Mouse (Mus musculus) CH12.LX (cell line): ENCODE results near the gene Gprc6a. TPM values are rescaled to one million over a fixed set of nuclear protein-coding genes. Genes with fewer than 3 reads are reported as not detected.

ENCODE experiments used
- DNase-seq: peaks from one replicate; pipeline ENCODE4 v3.0.0-alpha.2; 2013; ENCODE audit errors: extremely low read depth
- H3K27ac ChIP-seq: 2 replicates; pipeline ENCODE4 v1.5.1; 2012; ENCODE audit warnings: low read depth, mild to moderate bottlenecking, control low read depth, moderate library complexity; ENCODE audit not compliant: insufficient read depth
- H3K27me3 ChIP-seq: replicated peaks from 2 replicates; pipeline ENCODE3; 2012; ENCODE audit warnings: inconsistent platforms
- H3K36me3 ChIP-seq, 2 experiments: replicated peaks in 1 of 2; 2 replicates each; pipeline versions ENCODE3 to v1.6.1; 2012; ENCODE audit warnings: inconsistent platforms in 1 of 2, low read length in 1 of 2, mild to moderate bottlenecking in 1 of 2, mixed read lengths in 1 of 2, moderate library complexity in 1 of 2; ENCODE audit not compliant: control insufficient read depth in 1 of 2, insufficient read depth in 1 of 2
- H3K4me1 ChIP-seq, 2 experiments: 2 replicates each; pipeline ENCODE4 v1.6.1; 2012; ENCODE audit warnings: inconsistent platforms in 1 of 2, moderate library complexity in 1 of 2; ENCODE audit not compliant: insufficient read depth in 2 of 2, control insufficient read depth in 1 of 2
- H3K4me2 ChIP-seq: 2 replicates; pipeline ENCODE4 v1.6.1; 2012; ENCODE audit warnings: low read depth, mild to moderate bottlenecking, control low read depth; ENCODE audit not compliant: poor library complexity, insufficient read depth, severe bottlenecking
- H3K4me3 ChIP-seq, 3 experiments: fragments of 150-350 bp in 1 of 3; sonication (generic) in 1 of 3; replicated peaks in 1 of 3; 2 replicates each; pipeline versions ENCODE3 to v1.5.1; 2011 to 2012; ENCODE audit warnings: low read depth in 2 of 3, low read length in 2 of 3, mild to moderate bottlenecking in 2 of 3, moderate library complexity in 2 of 3, control low read depth in 1 of 3, improper control_type of control experiment in 1 of 3, inconsistent platforms in 1 of 3, mixed read lengths in 1 of 3; ENCODE audit not compliant: poor library complexity in 1 of 3
- H3K79me2 ChIP-seq: replicated peaks from 2 replicates; pipeline ENCODE4 v1.6.1; 2012; ENCODE audit warnings: mild to moderate bottlenecking, moderate library complexity; ENCODE audit not compliant: control insufficient read depth, poor library complexity, insufficient read depth, severe bottlenecking; ENCODE audit errors: extremely low read depth
- H3K9ac ChIP-seq: 2 replicates; pipeline ENCODE4 v1.6.1; 2012; ENCODE audit warnings: low read depth, mild to moderate bottlenecking, control low read depth, moderate library complexity; ENCODE audit not compliant: insufficient read depth
- H3K9me3 ChIP-seq: replicated peaks from 2 replicates; pipeline ENCODE3; 2012; ENCODE audit warnings: low read length, inconsistent platforms, mixed read lengths
- CHD1 ChIP-seq: IDR thresholded peaks from 2 replicates; pipeline ENCODE4 v1.6.1; 2012; ENCODE audit warnings: low read depth, low read length, improper control_type of control experiment, inconsistent platforms
- E2F4 ChIP-seq: IDR thresholded peaks from 2 replicates; pipeline ENCODE4 v1.6.1; 2011; ENCODE audit warnings: low read depth, low read length, improper control_type of control experiment; ENCODE audit not compliant: insufficient replicate concordance
- ELF1 ChIP-seq: IDR thresholded peaks from 2 replicates; pipeline ENCODE4 v1.6.1; 2014; ENCODE audit warnings: low read depth, mild to moderate bottlenecking, inconsistent platforms, low read length, improper control_type of control experiment
- EP300 ChIP-seq: IDR thresholded peaks from 2 replicates; pipeline ENCODE4 v1.6.1; 2011; ENCODE audit warnings: low read length, improper control_type of control experiment
- GABPA ChIP-seq: IDR thresholded peaks from 2 replicates; pipeline ENCODE4 v1.6.1; 2012; ENCODE audit warnings: low read depth, low read length, improper control_type of control experiment, inconsistent platforms; ENCODE audit not compliant: insufficient replicate concordance
- IRF4 ChIP-seq: IDR thresholded peaks from 2 replicates; pipeline ENCODE4 v1.6.1; 2014; ENCODE audit warnings: low read depth, mild to moderate bottlenecking, inconsistent platforms, low read length, improper control_type of control experiment
- MEF2A ChIP-seq: IDR thresholded peaks from 2 replicates; pipeline ENCODE4 v1.6.1; 2014; ENCODE audit warnings: low read depth, mild to moderate bottlenecking, inconsistent platforms, low read length, improper control_type of control experiment, borderline replicate concordance
- MXI1 ChIP-seq: IDR thresholded peaks from 2 replicates; pipeline ENCODE4 v1.6.1; 2011; ENCODE audit warnings: mild to moderate bottlenecking, low read depth, low read length, improper control_type of control experiment
- PAX5 ChIP-seq: IDR thresholded peaks from 2 replicates; pipeline ENCODE4 v1.6.1; 2012; ENCODE audit warnings: low read length, inconsistent platforms, mixed read lengths
- POLR2A ChIP-seq: IDR thresholded peaks from 2 replicates; pipeline ENCODE4 v1.6.1; 2011; ENCODE audit warnings: low read depth, mild to moderate bottlenecking, improper control_type of control experiment, low read length
- RAD21 ChIP-seq: IDR thresholded peaks from 2 replicates; pipeline ENCODE4 v1.6.1; 2011; ENCODE audit warnings: low read depth, mild to moderate bottlenecking, low read length, improper control_type of control experiment, moderate library complexity
- SIN3A ChIP-seq: IDR thresholded peaks from 2 replicates; pipeline ENCODE4 v1.6.1; 2012; ENCODE audit warnings: low read length, improper control_type of control experiment, inconsistent platforms
- SMC3 ChIP-seq: IDR thresholded peaks from 2 replicates; pipeline ENCODE4 v1.6.1; 2011; ENCODE audit warnings: low read depth, low read length, improper control_type of control experiment
- TBP ChIP-seq: conservative IDR thresholded peaks from 2 replicates; pipeline ENCODE4 v1.6.1; 2011; ENCODE audit warnings: low read depth, low read length, improper control_type of control experiment
- dilution Hi-C: fragments of 300-500 bp; cut with MboI; formaldehyde crosslinking; loops from 2 replicates; pipeline ENCODE4 v1.14.3; 2020; ENCODE audit warnings: low sequenced_read_pairs; ENCODE audit not compliant: extremely low pct_unique_long_range_greater_than_20kb, extremely low pct_ligation_motif_present
- in situ Hi-C: fragments of 300-500 bp; cut with MboI; formaldehyde crosslinking; loops from 3 replicates; pipeline ENCODE4 v1.14.3; 2019; ENCODE audit warnings: low sequenced_read_pairs, low pct_ligation_motif_present, low pct_unique_long_range_greater_than_20kb, mixed read lengths
- polyA plus RNA-seq: library from polyadenylated mRNA; unstranded; fragments of >175 nt; gene quantifications from 2 replicates; pipeline ENCODE4 v1.2.1, GENCODE M21; 2012; ENCODE audit warnings: low read depth; ENCODE audit not compliant: insufficient read length
- total RNA-seq, 2 experiments: library from RNA; depleted of rRNA; stranded (reverse); fragments of 300-350 nt in 1 of 2; fragments of >200 nt in 1 of 2; gene quantifications; 2 replicates each; pipeline ENCODE4 v1.2.3; 2012 to 2014

The Gprc6a gene
- total RNA-seq (2012; rRNA removed) (not detected in 2 replicates), total RNA-seq (2014; rRNA removed) (not detected in 2 replicates), polyA plus RNA-seq (not detected in 2 replicates)

DNA sequence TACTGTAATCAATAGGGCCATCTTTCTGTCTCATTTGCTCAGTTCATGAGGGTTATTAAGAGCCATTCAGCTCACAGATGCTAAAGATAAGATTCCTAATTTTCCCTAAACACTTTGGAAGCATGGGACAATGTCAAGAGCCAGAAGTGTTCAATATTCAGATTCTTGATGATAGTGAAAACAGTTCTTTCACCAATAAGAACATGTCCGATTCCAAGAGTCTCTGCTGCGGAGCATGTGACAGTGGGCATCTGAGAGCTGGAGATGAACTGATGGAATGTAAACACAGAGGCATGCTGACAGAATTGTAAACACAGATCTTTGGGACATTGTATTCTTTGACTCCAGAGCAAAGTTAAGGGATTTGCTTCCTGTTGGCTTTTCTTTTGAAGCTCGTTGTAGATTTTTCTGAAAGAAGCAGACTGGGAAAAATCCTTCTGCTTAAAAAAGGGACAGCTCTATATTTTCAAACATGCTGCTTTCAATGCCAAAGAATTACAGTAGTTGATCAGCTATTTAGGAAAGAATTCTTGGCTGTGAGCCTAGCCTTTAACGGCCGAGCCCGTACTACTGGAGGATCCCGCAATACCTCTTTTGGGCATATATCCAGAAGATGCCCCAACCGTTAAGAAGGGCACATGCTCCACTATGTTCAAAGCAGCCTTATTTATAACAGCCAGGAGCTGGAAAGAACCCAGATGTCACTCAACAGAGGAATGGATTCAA, at the start of gene Gprc6a:
Gene Gprc6a, minus strand, starts transcription at position 51 of the 726 bp plus-strand sequence.
- in situ Hi-C loops: no loop called here
- H3K4me1 ChIP-seq: no peaks in the 10 kb centered on the region
- H3K9ac ChIP-seq: no peak within 1 kb of the TSS
- H3K27me3 ChIP-seq: no peaks in the 10 kb centered on the region
- H3K9me3 ChIP-seq: no peaks in the 10 kb centered on the region
- H3K79me2 ChIP-seq: no peaks in the 10 kb centered on the region
- TF ChIP-seq CHD1 (no peak), MEF2A (no peak), SIN3A (no peak), RAD21 (no peak), ELF1 (no peak), SMC3 (no peak), E2F4 (no peak), POLR2A (no peak), TBP (no peak), GABPA (no peak), IRF4 (no peak)
- H3K4me2 ChIP-seq: no peak within 1 kb of the TSS
- no peaks in the 10 kb centered on the region for H3K36me3 ChIP-seq
- H3K4me3 ChIP-seq: no peak within 1 kb of the TSS
- H3K27ac ChIP-seq: no peak within 1 kb of the TSS
- DNase-seq: no peak
- dilution Hi-C loops: no loop called here

DNA sequence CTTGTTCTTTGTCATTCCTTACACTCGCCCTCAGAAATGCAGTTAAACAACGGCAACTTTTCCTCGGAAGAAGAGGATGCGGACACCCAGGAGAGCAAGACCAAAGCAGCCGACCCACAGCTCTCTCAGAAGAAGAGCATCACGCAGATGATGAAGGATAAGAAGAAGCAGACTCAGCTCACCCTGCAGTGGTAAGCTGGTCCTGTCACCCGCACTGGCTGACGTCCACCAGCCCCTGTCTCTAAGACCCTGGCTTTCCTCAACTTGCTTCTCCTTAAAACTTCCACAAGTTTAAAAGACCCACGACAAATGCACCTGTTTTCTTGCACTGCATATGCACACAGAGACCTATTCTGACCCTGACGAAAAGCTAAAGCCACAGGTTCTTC, 47.0 kb upstream of the Gprc6a start:
- Histone ChIP-seq H3K4me2 (no peak overlapping the region; the same call in 1 of the 2 replicates), H3K4me3 (no peak overlapping the region), H3K27me3 (no peaks in the 10 kb centered on the region), H3K27ac (no peak overlapping the region), H3K36me3 (no peaks in the 10 kb centered on the region), H3K79me2 (no peaks in the 10 kb centered on the region), H3K9ac (no peak overlapping the region), H3K4me1 (no peaks in the 10 kb centered on the region), H3K9me3 (no peaks in the 10 kb centered on the region)
- DNase-seq: no peak
- no peak for TF ChIP-seq PAX5
- no peak for TF ChIP-seq MXI1
- no peak for TF ChIP-seq EP300
- dilution Hi-C loops (no loop called here), in situ Hi-C loops (no loop called here)
